Mouse (Mus musculus) embryonic fibroblast, embryonic 13.5 days (primary cell): Measurements from ENCODE around the gene Tbr1.

Experiments used
- CTCF ChIP-seq: IDR thresholded peaks from 2 replicates; pipeline ENCODE4 v1.5.1; 2011; ENCODE audit warnings: mild to moderate bottlenecking, control low read depth, low read length, moderate library complexity, borderline replicate concordance; ENCODE audit not compliant: insufficient read depth
- POLR2A ChIP-seq: IDR thresholded peaks from 2 replicates; pipeline ENCODE4 v1.6.1; 2011; ENCODE audit warnings: low read depth, mild to moderate bottlenecking, control low read depth, low read length, moderate library complexity

- TF ChIP-seq CTCF (no peak), POLR2A (no peak)
Measured at GRCm38 (mm10) chr2:61805541-61806345, 3.0 kb downstream of the Tbr1 start.
